Mouse (Mus musculus) kidney, postnatal 10 days (tissue): Measurements from ENCODE around the gene Hspd1.
"Not testable (repeated sequence)": the region's sequence is repeated elsewhere in the genome, so short reads cannot be mapped to it uniquely, and the experiment has no call there.

ENCODE experiments used
- DNase-seq: peaks from one replicate; pipeline ENCODE4 v3.0.0; 2021; ENCODE audit warnings: mixed read lengths

Gene Hspd1

DNA sequence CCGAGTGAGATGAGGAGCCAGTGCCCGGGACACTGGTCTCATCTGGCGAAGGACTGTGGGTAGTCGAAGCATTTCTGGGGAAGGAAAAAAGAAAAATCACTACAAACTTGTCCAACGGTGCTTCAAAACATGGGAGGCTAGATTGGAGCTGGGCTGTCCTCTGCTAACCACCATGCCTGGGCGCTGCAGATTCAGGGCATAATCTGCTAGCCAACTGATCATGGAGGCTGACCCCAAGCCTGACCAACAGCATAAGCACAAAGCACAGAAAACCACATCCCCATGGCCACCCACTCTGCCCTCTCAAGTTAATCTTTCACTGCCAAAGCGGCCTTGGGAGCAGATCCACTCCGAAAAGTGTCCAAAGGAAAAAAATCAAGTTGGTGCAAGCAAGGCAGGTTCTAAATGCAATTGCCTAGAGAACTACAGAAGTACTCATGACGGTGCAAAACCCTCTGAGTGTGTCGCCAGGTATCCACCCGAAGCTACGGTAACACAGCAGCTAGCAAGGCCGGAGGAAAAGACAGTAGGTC lies 1.1 kb downstream of the Hspd1 start:
- peak; percentile 55 for DNase-seq

DNA sequence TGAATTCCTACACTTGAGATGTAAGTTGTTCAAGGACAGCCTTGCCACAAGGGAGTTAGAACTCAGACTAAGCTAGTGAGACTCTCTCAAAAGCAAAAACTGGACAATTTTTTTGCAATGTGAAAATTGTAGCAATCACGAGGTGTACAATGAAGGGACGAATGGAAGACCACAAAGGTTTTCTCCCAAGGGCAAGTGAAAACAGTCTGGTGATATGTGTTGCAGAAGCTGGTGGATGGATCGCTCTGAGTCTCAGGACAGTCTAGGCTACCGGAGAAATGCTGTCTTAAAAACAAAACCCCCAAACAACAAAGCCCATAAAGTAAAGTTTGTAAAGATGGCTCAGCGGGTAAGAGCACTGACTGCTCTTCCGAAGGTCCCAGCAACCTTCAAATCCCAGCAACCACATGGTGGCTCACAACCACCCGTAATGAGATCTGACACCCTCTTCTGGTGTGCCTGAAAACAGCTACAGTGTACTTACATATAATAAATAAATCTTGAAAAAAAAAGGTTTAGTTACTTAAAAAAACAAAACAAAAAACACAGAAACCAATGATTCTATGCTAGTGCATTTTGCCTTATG lies 2.2 kb downstream of the Hspd1 start:
- DNase-seq, result no peak

DNA sequence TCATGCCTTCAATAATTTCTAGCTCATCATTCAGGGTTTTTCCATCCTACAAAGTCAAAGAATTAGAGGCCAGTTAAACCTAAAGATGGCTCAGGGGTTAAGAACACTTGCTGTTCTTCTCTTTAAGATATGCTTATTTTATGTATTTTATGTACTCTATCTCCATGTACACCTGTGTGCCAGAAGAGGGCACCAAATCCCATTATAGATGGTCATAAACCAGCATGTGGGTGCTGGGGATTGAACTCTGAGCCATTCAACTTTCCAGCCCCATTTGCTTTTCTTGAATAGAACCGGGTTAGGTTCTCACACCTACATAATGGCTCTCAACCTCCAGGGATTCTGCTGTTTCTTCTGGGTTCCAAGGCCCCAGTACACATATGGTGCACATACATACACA lies 5.9 kb downstream of the Hspd1 start:
- DNase-seq, result no peak

DNA sequence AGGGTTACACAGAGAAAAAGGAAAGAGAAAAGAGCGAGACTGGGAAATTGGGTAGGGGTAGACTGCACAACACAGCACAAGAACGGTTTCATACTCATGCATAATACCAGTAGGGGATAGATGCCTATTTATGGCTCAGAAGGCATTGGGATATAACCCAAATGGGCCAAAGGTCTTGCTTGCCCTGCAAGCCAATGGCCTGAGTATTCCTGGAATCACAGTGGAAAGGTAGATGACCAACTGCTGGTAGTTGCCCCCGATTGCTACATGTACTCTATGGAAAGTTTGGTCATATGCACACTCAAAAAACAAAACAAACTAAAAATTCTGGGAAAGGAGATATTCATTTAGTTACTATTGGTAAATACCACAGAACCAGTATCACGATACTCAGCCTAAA lies 8.4 kb downstream of the Hspd1 start:
- DNase-seq, result no peak

DNA sequence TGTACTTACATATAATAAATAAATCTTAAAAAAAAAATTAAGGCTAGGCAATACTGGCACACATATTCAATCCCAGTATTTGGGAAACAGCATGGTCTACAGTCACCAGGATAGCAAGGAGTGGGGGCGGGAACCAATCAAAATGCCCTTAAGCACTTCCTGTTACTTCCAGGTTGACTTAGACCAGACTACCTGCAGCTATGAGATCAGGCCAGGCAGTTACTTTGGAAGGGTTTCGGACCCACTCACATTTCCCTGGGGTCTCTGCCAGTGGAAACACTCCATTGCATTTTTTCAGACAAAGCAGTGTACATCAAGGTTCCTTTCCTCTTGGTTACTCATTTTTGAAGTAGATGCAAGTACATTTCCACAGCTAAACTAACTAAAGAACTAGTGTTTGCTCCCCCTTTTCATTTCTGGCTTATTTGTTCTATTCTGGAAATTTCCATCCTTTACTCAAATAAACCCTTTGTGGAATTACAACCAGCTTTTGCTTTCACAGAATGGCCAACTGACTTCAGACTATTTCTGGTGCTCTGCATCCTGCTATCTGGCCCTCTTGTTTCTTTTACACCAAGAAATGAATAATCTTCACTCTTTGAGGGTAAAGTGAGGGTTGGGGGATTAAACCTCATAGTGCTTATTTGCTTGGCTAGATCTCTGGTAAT lies 11.1 kb downstream of the Hspd1 start:
- DNase-seq, result no peak

DNA sequence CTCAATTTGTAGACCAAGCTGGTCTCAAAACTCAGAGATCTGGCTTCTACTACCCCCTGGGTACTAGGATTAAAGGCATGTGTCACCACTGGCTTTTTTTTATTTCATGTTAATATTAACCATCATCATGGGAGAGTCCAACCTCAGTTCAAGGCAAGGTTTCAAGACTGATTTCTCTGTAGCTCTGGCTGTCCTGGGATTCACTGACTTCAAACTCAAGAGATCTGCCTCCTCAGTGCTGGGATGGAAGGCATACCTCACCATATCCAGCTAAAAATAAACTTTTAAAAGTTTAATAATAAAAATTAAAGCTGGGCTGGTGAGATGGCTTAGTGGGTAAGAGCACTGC lies 11.7 kb downstream of the Hspd1 start:
- no peak for DNase-seq

DNA sequence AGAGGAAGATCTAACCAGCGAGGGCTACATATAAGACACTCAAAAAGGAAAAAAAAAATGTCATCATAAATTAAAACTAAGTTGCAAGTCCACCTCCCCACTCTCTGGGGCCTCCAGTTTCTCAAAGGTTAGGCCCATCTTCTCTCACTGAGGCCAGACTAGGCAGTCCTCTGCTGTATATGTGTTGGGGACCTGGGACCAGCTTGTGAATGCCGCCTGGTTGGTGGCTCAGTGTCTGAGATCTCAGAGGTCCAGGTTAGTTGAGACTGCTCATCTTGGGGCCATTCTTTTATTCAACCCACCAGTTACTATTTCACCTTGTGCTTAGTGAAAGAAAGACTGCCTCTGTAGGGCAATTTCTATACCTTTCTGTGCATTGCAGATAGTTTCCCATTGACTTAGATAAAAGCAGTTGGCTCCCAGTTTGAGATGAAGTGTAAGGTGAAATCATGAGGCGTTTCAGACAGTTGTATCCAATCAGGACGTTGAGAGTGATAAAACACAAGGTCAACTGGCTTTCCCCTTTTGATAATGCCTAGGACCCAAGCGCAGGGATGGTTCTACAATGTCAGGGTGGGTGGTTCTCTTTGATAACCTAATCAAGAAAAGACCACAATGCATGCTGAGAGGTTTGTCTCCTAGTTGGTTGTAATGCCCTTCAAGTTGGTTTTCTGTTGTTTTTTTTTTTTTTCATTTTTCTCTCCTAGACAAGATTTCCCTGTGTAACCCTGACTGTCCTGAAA lies 12.2 kb downstream of the Hspd1 start:
- no peak for DNase-seq

DNA sequence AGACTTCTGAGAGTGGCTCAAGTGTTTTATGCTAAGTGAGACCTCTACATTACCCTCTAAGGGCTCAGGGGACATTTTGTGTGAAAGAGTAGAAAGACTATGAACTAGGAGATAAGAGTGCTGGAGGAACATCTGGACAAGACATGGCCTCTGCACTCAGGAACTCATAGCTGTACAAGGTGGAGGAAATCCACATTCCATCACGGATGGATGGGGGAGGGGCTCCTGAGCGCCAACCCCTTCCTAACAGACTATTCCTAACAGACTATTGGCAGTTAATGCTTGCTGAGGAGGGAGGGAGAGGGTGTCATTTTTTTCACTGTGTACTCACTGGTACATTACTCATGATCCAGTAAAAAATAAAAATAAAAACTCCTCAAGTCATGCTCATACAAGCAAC lies 13.3 kb downstream of the Hspd1 start:
- peak; percentile 45 for DNase-seq

DNA sequence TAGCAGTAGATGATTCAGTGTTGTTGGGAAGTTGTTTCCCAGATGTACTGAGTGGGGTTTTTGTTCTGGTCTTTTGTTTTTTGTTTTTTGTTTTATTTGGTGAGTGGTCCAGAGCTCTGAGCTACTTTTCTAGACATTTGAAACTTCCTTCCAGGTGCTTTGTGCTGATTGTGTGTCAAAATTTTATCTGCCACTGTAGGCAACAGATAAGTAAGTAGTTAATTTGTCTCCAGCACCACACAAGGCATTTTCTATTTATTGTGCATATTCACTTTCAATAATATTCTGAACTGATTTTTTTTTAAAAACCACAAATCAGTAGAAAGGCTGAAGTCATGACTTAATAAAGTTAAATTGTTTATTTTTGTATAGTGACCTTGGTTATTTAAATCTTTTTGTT lies 15.7 kb downstream of the Hspd1 start:
- not testable (repeated sequence) for DNase-seq

DNA sequence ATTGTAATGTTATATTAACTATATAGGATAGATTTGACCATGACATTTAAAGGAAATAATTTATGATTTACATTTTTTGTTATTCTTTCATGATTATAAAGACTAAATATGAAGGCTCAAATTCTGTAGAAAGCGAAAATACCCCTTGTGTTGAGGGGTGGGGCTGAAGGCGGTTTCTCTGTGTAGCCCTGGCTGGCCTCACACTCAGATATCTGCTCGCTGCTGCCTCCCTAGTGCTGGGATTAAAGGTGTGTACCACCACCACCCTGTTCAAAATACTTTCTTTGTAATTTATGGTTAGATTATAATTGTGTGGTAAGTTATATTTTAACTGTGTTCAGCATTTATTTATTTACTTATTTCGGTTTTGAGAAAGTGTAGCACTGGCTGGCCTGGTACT lies 26.3 kb downstream of the Hspd1 start:
- DNase-seq, result no peak

DNA sequence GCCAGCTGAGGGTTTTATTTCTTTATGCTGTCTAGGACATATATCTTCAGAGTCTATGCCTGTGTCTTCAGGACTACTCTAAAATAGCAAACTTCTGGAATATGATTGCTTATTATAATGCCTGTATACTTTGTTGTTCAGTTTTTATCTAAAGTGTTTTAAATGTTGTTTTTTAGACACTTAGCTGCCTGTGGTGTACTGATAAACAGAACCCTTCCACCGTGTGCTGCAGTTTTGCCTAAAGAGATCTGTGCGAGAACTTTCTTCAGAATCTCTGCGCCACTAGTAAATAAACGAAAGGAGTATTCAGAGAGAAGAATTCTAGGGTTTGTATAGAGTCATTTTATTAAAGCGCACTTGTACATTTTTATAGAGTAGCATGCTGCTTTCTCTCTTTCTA lies 26.9 kb downstream of the Hspd1 start:
- no peak for DNase-seq

DNA sequence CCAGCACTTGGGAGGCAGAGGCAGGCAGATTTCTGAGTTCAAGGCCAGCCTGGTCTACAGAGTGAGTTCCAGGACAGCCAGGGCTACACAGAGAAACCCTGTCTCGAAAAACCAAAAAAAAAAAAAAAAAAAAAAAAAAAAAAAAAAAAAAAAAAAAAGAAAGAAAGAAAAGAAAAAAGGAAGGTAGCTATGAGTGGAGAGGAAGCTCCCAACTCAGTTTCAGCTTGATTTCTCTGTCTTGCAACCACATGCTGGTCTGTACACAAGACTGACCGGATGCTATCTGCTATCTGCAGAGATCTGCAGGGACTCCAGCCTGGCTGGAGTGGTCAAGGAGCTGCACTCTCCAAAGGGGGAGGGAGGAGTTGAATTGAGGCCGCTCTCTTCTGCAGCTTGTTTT lies 29.7 kb downstream of the Hspd1 start:
- not testable (repeated sequence) for DNase-seq

DNA sequence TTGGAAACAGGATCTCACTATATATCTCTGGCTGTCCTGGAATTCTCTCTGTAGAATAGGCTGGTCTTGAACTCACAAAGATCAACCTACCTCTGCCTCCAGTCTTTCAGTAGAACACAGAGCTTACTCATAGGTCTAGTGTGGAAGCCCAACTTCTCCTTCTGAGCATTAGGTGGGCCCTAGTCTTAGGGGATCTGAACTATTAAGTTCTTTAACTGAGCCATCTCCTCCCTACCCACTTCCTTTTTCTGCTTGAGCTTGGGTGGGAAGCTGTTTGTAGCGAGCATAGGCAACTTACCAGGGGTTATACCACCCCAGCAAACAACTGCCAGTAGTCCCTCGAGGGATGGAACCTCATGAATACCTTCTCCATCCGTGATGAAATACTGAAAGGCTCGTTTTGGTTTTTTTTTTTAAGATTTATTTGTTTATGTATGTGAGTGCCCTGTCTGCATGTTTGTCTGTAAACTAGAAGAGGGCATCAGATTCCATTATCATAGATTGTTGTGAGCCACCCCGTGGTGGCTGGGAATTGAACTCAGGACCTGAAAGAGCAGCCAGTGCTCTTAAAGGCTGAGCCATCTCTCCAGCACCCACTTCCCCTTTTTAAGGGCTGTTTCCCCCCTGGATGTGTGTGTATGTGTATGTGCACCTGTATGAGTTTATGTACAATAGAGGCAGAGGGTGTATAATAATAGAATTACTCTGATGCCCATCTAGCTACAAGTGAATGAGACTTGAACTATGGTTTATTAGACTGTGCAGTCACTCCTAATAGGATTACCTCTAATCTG lies 32.5 kb downstream of the Hspd1 start:
- DNase-seq, result no peak

DNA sequence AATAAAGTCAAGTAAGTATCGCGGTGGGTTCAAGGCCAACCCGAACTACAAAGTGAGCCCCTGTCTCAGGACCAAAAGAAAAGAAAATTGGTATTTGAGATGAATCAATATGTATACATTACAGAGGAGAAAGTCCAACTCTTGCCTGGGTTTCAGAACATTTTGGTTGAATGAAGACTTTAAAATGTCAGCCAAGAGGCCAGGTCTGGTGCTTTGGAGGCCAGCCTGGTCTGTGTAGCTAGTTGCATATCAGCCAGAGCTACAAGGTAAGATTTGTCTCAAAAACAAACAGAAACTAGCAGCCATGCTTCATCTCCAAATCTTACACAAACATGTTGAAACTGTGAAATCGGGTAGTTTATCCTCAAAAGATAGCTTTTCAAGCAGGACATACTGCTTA lies 34.4 kb downstream of the Hspd1 start:
- no peak for DNase-seq

DNA sequence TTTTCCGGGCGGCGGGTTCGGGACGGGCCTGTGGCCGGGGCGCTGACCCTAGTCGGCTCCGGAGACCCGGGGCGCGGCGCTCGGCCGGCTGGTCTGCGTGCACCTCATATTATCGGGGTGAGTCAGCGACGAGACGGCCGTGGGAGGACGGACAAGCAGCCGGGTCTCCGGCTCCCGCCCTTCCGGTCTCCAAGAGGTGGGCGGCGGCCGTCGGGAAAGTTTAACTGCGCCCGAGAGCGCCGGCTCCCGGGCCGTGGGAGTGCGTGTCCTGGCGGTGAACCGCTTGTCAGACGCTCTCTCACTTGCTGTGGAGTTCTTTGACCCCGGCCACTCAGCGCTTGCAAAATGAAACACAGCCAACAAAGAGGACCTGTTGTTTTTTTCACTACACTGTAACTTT lies 35.0 kb downstream of the Hspd1 start:
- peak; percentile 85 for DNase-seq

DNA sequence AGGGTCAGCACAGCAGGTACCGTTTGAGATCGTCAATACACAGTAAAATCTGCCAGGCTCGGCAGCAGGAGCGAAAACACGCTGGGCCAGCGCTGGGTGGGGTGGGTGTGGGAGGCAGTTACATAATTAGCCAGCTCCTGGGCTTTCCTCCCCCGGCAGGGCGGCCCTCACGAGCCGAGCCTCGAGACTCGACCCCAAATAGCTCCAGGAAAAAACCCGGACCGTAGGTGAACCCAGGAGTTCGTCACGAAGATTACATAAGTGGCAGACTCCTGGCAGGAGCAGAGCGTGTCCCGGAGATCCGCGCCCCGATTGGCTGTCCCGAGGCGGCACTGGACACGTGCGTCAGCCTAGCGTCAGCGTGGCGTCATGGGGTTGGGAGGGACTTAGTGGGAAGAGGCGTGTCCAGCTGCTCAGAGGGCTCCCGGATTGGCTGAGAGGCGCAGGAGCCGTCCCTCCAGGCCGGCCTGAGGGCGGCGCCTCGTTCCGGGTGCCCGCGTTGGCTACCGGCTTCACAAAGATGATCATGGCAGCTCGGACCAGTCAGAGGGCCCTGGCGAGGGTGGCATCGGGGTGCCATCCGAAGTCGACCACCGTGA lies 35.6 kb downstream of the Hspd1 start, which contains the start of gene Coq10b:
Gene Coq10b (plus strand): TSS at position 416 of the 599 bp plus-strand sequence.
- peak; percentile 99 for DNase-seq

DNA sequence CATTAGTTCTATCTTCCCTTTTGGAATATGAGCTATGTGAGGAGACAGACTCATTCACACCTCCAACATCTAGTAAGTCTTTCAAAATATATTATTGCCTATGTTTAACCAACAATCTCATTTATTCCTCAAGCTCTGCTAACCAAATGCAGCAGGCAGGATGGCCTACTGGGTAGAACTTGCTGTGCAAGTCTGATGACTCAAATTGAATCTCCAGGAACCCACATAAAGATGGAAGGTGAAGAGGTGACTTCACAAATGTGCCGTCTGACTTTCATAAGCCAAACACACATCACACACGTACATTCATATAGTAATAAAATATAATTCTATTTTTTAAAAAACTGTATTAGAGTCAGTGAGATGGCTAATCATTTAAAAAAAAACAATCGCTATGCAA lies 36.4 kb downstream of the Hspd1 start:
- no peak for DNase-seq

DNA sequence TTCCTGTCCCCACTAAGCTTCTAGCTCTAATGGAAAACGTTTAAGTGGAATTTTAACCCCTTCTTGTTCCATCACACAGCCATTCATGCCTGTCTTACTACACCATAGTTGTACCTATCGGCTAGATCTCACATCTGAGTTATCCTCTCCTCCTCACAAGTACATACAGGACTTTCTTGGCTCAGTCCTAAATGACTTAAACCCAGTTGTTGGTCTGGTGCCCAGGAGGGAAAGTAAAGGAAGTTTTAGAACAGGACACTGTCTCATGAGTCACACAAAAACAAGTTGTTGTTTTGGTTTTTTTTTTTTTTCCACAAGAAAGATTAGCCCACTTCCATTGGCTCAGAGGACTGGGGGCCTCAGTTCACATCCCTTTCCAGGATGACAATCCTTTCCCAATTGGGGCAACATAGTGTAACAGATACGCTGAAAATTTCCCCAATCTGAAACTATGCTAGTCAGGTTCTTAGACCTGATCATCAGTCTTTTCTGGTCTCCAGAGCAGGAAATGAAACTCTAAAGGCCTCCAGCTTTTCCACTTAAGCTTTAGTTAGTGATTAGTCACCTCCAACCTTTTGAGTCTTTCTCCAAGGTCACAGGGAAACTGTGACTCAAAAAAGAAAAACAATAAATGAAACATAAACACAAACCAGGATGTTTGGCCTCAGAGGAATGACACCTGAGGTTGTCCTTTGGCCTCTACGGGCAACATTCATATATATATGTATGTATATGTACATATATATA lies 39.0 kb downstream of the Hspd1 start:
- DNase-seq, result no peak

DNA sequence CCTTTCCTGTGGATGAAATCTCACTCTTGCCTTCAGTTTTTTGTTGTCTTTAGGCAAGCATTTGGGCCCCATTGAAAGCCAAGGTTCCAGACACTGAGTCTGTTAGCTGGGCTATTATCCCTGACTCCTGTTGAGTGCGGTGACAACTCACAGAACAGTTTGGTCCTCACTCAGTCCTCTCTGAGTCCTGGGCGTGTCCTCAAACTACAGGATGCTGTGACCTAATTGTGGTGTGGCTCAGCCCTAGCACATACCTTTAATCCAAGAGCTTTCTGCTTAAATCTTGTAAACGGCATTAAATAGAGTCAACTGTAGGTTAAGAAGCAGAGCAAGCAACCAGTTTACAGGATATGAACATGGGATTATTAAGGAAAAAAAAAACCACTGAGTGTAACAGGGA lies 44.9 kb downstream of the Hspd1 start:
- no peak for DNase-seq

DNA sequence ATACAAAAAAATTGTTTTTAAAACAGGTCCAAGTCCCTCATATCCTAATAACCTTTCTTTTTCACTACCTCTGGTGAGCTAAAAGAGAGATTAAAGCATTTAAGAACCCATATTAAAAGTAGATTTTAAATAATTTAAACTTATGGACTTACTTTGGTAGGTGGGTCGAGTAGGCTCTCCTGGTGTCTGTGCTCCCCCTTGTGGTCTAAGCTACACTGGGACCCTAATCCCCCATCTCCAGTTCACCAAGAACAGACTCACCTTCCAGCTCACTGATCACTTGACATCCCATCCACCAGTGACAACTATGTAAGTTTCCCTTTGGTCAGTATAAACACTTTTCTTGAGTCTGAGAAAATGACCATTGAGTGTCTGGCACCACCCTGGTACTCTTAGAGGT lies 45.8 kb downstream of the Hspd1 start:
- DNase-seq, result no peak

DNA sequence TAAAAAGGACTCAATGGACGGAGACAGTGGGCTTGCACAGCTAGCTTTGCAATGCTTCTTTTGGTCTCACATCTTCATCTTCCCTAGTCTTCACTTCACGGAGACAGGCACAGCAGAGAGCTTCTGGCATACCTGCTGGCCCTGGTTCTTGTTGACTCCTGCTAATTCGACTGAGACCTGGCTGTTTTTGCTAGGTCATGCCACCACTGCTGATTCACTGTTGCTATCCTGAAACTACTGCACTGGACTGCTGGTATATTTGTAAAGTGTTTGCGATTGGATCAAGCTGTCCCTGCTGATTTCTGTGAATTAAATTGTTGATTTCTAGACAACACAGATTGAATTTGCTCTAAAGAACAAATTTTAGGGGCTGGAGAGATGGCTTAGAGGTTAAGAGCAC lies 46.4 kb downstream of the Hspd1 start:
- no peak for DNase-seq

DNA sequence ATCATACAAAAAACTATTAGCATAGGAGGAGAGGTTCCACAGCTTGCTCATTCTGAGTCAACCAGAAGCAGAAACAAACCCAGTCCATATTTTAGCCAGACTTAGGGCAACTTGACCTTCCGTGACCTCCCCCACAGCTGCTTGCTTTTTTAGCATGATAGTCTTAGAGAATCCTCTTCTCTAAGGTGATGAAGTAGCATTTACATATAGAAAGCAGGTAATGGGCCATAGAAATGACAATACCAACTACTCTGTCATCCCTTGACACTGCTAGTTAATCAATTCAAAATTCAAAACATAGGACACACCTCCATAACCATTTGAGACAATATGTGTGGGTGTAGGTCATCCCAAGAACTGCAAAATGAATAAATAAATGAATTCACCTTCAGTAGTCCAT lies 48.1 kb downstream of the Hspd1 start:
- no peak for DNase-seq
